Mouse (Mus musculus) brain, embryonic 14.5 days (tissue): ENCODE measurements around the gene B3galt1. TPM values are rescaled to one million over a fixed set of nuclear protein-coding genes. Genes with fewer than 3 reads are reported as not detected.

ENCODE experiments used
- DNase-seq: peaks from one replicate; pipeline ENCODE4 v3.0.0-alpha.2; 2011; ENCODE audit warnings: low read depth
- CTCF ChIP-seq: fragments of 200-500 bp; IDR thresholded peaks from 2 replicates; pipeline ENCODE4 v1.5.1; 2012; ENCODE audit warnings: inconsistent platforms, mild to moderate bottlenecking, moderate library complexity, borderline replicate concordance; ENCODE audit not compliant: insufficient read depth, insufficient read length; ENCODE audit errors: extremely low read depth
- POLR2A ChIP-seq: fragments of 200-500 bp; IDR thresholded peaks from 2 replicates; pipeline ENCODE4 v1.6.1; 2012; ENCODE audit warnings: mild to moderate bottlenecking, inconsistent platforms, borderline replicate concordance; ENCODE audit not compliant: poor library complexity, insufficient read depth, insufficient read length, severe bottlenecking; ENCODE audit errors: extremely low read depth
- polyA plus RNA-seq: library from polyadenylated mRNA; depleted of rRNA; stranded (reverse); fragments of >200 nt; gene quantifications from 2 replicates; pipeline ENCODE4 v1.2.3, GENCODE M21; 2012

The B3galt1 gene
- polyA plus RNA-seq, 1 experiment: 24.3 TPM

GRCm38 (mm10) chr2:68021541-68022152 lies 456.0 kb downstream of the B3galt1 start:
- no peak for TF ChIP-seq POLR2A
- no peak for TF ChIP-seq CTCF
- no peak for DNase-seq

- TF ChIP-seq CTCF (no peak), POLR2A (no peak)
These were observed 463.1 kb downstream of the B3galt1 start for GRCm38 (mm10) chr2:68028811-68029210.

DNA sequence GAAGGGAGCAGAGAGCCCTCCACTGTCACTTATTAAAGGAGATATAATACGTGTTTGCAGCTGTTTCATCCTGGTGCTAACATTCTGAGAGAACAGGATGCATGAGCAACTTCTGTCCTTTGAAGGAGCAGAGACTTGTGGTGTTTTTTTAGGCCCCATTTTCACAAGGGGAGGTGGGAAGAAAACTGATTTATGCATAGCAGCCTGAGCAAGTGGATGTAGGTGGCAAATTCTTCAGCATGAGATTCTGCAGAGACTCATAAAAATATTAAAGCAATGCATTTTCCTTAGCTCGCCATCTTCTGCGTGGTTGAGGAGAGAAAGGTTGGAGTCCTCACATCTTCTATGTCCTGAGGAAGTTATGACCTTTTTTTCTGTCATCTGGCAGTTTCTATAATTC lies 469.0 kb downstream of the B3galt1 start:
- DNase-seq: no peak
- TF ChIP-seq CTCF: no peak
- no peak for TF ChIP-seq POLR2A

More at GRCm38 (mm10) chr2:68028811-68029210, 463.1 kb downstream of the B3galt1 start:
- no peak for DNase-seq

DNA sequence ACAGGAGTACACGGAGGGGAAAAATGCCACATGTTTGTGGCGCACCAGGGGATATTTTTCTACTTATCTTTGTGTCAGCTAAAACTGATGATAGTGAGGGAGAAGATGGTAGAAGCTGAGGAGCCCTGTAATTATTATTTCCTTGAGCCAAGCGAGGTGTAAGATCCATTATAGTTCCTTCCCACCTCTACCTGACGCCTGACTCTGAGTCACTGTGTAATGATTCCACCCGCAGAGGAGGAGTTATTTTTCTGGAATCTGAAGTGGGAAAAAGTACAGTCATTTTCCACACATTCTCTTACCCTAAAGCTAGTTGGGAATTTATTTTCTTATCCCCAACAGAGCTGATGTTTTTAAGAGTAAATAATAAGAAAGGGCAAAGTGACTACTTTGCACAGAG lies 475.1 kb downstream of the B3galt1 start:
- no peak for DNase-seq
- TF ChIP-seq POLR2A (no peak), CTCF (no peak)

GRCm38 (mm10) chr2:68052481-68052880 lies 486.8 kb downstream of the B3galt1 start:
- DNase-seq: no peak
- TF ChIP-seq POLR2A (no peak), CTCF (no peak)

DNA sequence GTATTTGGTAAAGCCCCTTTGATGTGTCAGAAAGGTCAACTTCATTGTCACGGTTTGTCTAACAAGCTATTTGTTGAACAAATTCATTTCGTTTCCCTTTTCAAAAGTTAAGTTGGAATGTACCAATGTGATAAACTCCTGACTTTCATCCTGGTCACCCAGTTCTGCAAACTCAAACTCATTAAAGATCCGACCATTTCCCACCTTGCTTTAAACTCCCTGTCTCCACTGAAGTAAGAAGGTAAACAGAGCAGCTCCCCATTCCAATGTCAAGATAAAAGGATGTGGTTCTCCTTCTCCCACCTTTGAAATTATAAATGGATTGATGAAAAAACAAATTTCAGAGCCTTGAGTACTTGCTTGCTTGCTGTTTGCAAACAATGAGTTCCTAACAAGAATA lies 487.6 kb downstream of the B3galt1 start:
- no peak for DNase-seq
- no peak for TF ChIP-seq CTCF
- no peak for TF ChIP-seq POLR2A

- DNase-seq: no peak
- TF ChIP-seq CTCF: no peak
- TF ChIP-seq POLR2A: no peak
These were observed 495.7 kb downstream of the B3galt1 start for GRCm38 (mm10) chr2:68061341-68061740.

- peak; percentile 50 for DNase-seq
- TF ChIP-seq CTCF (no peak), POLR2A (no peak)
These were observed 514.0 kb downstream of the B3galt1 start for GRCm38 (mm10) chr2:68079426-68080360.

DNA sequence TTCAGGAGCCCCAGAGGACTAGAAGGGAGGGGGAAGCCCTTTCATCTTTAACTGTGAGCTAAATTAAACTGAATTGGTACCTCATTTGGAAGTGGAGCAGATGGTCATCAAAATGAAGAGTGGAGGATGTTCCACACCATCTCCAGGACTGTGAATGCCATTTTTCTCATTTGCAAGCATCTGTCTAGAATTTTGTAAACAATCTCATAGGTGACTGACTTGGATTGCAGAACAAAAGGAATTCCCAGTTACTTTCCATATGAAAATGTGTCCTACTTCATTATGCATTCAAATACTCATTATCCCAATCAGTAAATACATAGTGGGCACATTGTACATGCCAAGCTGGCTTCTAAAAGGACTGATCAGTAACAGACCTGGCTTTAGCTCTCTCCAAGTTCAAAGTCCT lies 515.2 kb downstream of the B3galt1 start:
- TF ChIP-seq POLR2A (no peak), CTCF (no peak)
- DNase-seq: peak; percentile 65

DNA sequence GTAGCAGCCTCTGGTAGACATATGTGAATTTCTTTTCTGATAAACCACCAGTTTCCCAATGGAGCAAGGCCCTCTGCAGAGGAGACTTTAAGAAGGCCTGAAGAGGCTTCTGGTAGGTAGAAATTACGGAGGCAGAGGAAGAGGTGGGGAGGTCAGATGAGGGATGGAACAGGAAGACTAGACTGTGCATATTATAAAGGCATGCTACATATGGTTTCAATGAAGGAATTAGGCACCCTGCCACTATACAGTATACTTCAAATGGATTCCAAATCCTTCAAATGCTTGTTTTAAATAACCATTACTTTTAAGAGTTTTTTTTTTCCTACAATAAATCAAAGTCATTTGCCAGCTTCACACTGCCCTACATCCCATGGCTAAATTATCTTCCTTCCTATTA lies 518.8 kb downstream of the B3galt1 start:
- no peak for TF ChIP-seq CTCF
- TF ChIP-seq POLR2A: no peak
- DNase-seq: no peak

DNA sequence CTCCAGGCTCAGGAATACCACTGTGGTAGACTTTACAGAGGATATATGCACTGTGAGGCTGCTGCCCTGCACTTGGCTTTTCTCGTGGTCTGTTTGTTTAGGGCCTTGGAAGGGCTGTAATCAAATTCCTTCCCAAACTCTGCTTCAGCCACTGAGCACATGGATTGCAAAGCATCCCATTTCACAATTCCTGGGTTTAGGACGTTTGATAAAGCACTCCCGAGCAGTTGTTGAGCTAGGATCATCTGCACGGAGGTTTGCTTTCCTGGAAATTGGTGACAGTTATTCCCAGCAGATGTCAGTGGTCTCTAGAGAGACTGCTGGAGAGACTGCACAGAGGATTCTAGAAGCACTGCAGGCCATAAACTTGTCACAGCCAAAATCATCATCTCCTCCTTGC lies 520.4 kb downstream of the B3galt1 start:
- no peak for TF ChIP-seq POLR2A
- TF ChIP-seq CTCF: no peak
- DNase-seq: no peak

DNA sequence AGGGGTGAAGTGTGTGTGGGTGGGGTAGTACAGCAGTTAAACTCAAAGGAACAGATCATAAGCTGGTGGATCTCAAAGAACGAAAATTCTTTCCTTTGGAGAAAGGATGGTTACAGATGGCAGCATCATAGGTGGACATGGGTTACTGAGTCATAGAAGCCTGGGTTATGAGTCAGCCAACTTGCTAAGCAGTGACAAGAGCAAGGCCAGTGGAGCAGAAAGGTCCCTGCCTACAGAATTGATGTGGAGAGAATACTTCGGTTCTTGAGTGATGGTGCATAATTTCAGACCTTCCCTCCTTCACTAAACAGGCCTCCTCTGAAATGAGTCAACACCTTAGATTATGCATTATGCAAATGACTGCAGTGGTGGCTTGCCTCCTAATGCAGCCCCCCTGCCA lies 525.9 kb downstream of the B3galt1 start:
- DNase-seq: no peak
- TF ChIP-seq CTCF: no peak
- no peak for TF ChIP-seq POLR2A

DNA sequence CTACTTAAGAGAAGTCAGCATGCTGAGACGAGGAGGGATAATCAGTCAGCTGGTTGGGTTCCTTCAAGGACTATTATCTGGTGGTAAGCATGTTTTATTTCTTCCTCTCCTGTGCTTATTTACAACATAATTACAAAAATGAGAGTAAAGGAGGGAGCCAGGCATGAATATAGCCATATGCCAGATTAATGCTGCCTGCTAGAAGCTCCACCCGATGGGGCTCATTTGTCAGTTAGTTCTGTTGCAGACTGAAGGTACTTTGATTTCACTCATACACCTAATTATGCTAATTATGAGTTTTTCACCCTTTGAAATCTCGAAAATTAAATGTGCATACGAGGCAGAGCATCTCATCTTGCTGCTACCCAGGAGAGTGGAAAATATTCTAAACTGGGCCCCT lies 539.0 kb downstream of the B3galt1 start:
- DNase-seq: peak; percentile 68
- no peak for TF ChIP-seq CTCF
- TF ChIP-seq POLR2A: no peak
